Comparison of ENCODE assay signal across 17 mouse cellular contexts in the genomic region with DNA sequence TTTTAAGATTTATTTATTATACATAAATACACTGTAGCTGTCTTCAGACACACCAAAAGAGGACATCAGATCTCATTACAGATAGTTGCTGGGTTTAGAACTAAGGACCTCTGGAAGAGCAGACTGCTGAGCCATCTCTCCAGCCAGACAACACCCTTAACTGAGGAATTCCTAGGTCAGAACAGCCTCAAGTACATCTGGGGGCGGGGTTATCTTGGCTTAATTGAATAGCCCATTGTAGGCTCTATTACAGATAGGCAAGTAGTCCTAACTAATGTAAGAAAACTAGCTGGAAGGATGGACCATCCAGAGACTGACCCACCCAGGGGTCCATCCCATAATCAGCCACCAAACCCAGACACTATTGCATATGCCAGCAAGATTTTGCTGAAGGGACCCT. TPM values are rescaled to one million over a fixed set of nuclear protein-coding genes. Genes with fewer than 3 reads are reported as not detected.
DNase-seq lines count a peak whose midpoint lies in the region; TF ChIP-seq lines count a peak whose summit lies in the region.
"Not testable (repeated sequence)": the region's sequence is repeated elsewhere in the genome, so short reads cannot be mapped to it uniquely, and the experiment has no call there.
"Had no signal": no experiment of that assay in that cellular context is flagged by ENCODE, and none has a peak within 500 bp of the region (broad histone marks: within the 10 kb centered on the region; RNA-seq: fewer than 3 reads in every experiment).

No protein-coding gene starts in this region.

- not testable (repeated sequence) for H3K36me3 ChIP-seq in ES-E14 (ENCODE audit: control insufficient read depth, insufficient read depth, low read length, poor library complexity, severe bottlenecking); kidney, adult 2 months (ENCODE audit: control insufficient read depth, insufficient read depth, low read length)

- DNase-seq in ES-CJ7 (ENCODE audit: low read depth, low spot score) (peak; percentile 46), ES-E14 (ENCODE audit: low read depth, low spot score) (peak; percentile 31), R1 (ENCODE audit: low read depth, low spot score) (peak; percentile 66), ZHBTc4 (ENCODE audit: low read depth, low spot score) (peak; percentile 72)
- peak; percentile 19 for DNase-seq in kidney, adult 2 months
- DNase-seq in lung, postnatal 14 days, result peak; percentile 18
- DNase-seq in lung, postnatal 25 days (ENCODE audit: low spot score), result peak; percentile 25
- peak; percentile 59 for DNase-seq in lung, postnatal 36 days

- H3K4me3 ChIP-seq in ES-E14 (ENCODE audit: insufficient read depth in 1 of 2, low read depth in 1 of 2, low read length in 2 of 2, poor library complexity in 1 of 2, severe bottlenecking in 1 of 2); kidney, adult 2 months (ENCODE audit: insufficient read depth, low read depth, low read length): not testable (repeated sequence)

- H3K4me1 ChIP-seq in ES-E14 (ENCODE audit: control insufficient read depth in 2 of 2, insufficient read depth in 2 of 2, low read length in 2 of 2, poor library complexity in 1 of 2); kidney, adult 2 months (ENCODE audit: control insufficient read depth, insufficient read depth, low read length): not testable (repeated sequence)

- WGBS in kidney, adult 2 months, result 82% methylated on average over 1 of the region's 1 CpGs

- not testable (repeated sequence) for TF ChIP-seq POLR2A in kidney, adult 2 months (IDR thresholded peaks at IDR 0.05; ENCODE audit: low read depth, low read length)

- in situ Hi-C loops in ES-E14 (cut with MboI; ENCODE audit: low sequenced_read_pairs in 2 of 2, unreplicated experiment in 2 of 2), result not testable (repeated sequence)

- not testable (repeated sequence) for H3K27me3 ChIP-seq in kidney, adult 2 months (replicated peaks; ENCODE audit: control insufficient read depth, insufficient read depth, low read length)

- not testable (repeated sequence) for H3K27ac ChIP-seq in ES-E14 (ENCODE audit: insufficient read depth, low read depth, low read length, poor library complexity, severe bottlenecking); kidney, adult 2 months (ENCODE audit: insufficient read depth, low read depth, low read length)

- not testable (repeated sequence) for TF ChIP-seq CTCF in kidney, adult 2 months (conservative IDR thresholded peaks at IDR 0.05; ENCODE audit: insufficient read depth, insufficient read length, low read depth, low read length)

- not testable (repeated sequence) for H3K9me3 ChIP-seq in ES-E14 (ENCODE audit: control insufficient read depth, insufficient read depth, low read depth, low read length)

- not testable (repeated sequence) for H3K9ac ChIP-seq in ES-E14 (ENCODE audit: insufficient read depth, low read depth, low read length, poor library complexity, severe bottlenecking)

RNA-seq across cellular contexts. Expression of gene Gm28047, which starts 16.3 kb away (rescaled TPM):
- total RNA-seq in ES-E14 (2012; rRNA removed), result not detected in 2 replicates
- not detected in 2 replicates for polyA plus RNA-seq in kidney, adult 2 months (2012; rRNA removed)
- total RNA-seq: adrenal gland, postnatal 14 days; CH12.LX; G1E; MEL had no signal
- polyA plus RNA-seq: adrenal gland, adult 2 months; brain, embryonic 14.5 days; C2C12; cerebellum, adult 2 months; G1E; Patski had no signal

RNA-seq across cellular contexts. Expression of gene Atf7, which starts 16.7 kb away (rescaled TPM):
- total RNA-seq in ES-E14 (2012; rRNA removed), result 9.0 and 12.4 TPM in 2 replicates
- 78.9 and 84.6 TPM in 2 replicates for polyA plus RNA-seq in kidney, adult 2 months (2012; rRNA removed)

Comparison
In these comparisons a context has a peak if more than half of its experiments do, and no peak if none do; other contexts are left out.
1. DNase-seq: peak in every context shown above with its lines; median percentile 72 in ZHBTc4; 66 in R1; 59 in lung, postnatal 36 days; 46 in ES-CJ7; 31 in ES-E14; 25 in lung, postnatal 25 days; 19 in kidney, adult 2 months; 18 in lung, postnatal 14 days.